In genomic region chr3:53463765-53464114, GRCm38 (mm10) we compare ENCODE assay signal across 8 mouse cellular contexts. TPM values are rescaled to one million over a fixed set of nuclear protein-coding genes. Genes with fewer than 3 reads are reported as not detected.
A peak's percentile ranks its signal among the peaks of the same experiment; 100 is the strongest.
DNase-seq lines count a peak whose midpoint lies in the region; ATAC-seq and TF ChIP-seq lines count a peak whose summit lies in the region.

No protein-coding gene starts in this region.

- H3K4me2 ChIP-seq in kidney, embryonic 14.5 days (replicated peaks; ENCODE audit: low read depth, low read length), result peak overlapping the region; percentile 80
- peak overlapping the region; percentile 62 for H3K4me2 ChIP-seq in hindbrain, embryonic 16.5 days (ENCODE audit: low read length)
- H3K4me2 ChIP-seq in midbrain, embryonic 15.5 days, result peak overlapping the region; percentile 84

- peaks cover 22% of the 10 kb centered on the region for H3K4me1 ChIP-seq in kidney, embryonic 14.5 days (ENCODE audit: control insufficient read depth, insufficient read depth, low read length)
- H3K4me1 ChIP-seq in hindbrain, embryonic 16.5 days (ENCODE audit: control insufficient read depth, insufficient read depth, low read depth, low read length), result peaks cover 30% of the 10 kb centered on the region
- H3K4me1 ChIP-seq in midbrain, embryonic 15.5 days, result peaks cover 49% of the 10 kb centered on the region

- WGBS in kidney, embryonic 14.5 days, result under 1% methylated on average over 35 of the region's 35 CpGs
- WGBS in hindbrain, embryonic 16.5 days, result under 1% methylated on average over 35 of the region's 35 CpGs
- WGBS in midbrain, embryonic 15.5 days, result under 1% methylated on average over 35 of the region's 35 CpGs

- no peaks in the 10 kb centered on the region for H3K27me3 ChIP-seq in kidney, embryonic 14.5 days (ENCODE audit: control insufficient read depth, insufficient read depth, low read length)
- H3K27me3 ChIP-seq in hindbrain, embryonic 16.5 days (replicated peaks; ENCODE audit: control insufficient read depth, insufficient read depth, low read length), result no peaks in the 10 kb centered on the region
- no peaks in the 10 kb centered on the region for H3K27me3 ChIP-seq in midbrain, embryonic 15.5 days (replicated peaks)

- TF ChIP-seq POLR2A in brain, embryonic 14.5 days (IDR thresholded peaks at IDR 0.05; ENCODE audit: borderline replicate concordance, extremely low read depth, insufficient read depth, insufficient read length, poor library complexity, severe bottlenecking), result peak; percentile 50; the same call in 1 of the 2 replicates

- no peak for TF ChIP-seq CTCF in brain, embryonic 14.5 days (IDR thresholded peaks at IDR 0.05; ENCODE audit: borderline replicate concordance, extremely low read depth, insufficient read depth, insufficient read length)

- no peak for DNase-seq in kidney, postnatal 14 days
- no peak for DNase-seq in brain, embryonic 14.5 days (ENCODE audit: low read depth)
- DNase-seq in cerebellum, postnatal 25 days, result no peak
- DNase-seq in urinary bladder, postnatal 36 days (ENCODE audit: low spot score in 2 of 2), result no peak
- DNase-seq in spleen, adult 18-20 months, result no peak

- peak; percentile 53 for ATAC-seq in kidney, embryonic 14.5 days (ENCODE audit: low FRiP score, low TSS enrichment)
- peak; percentile 67 for ATAC-seq in hindbrain, embryonic 16.5 days
- ATAC-seq in midbrain, embryonic 15.5 days (replicated peaks), result peak; percentile 81

- peaks cover 14% of the 10 kb centered on the region; the same call in 1 of the 2 replicates for H3K36me3 ChIP-seq in kidney, embryonic 14.5 days (ENCODE audit: control insufficient read depth, insufficient read depth, low read length)
- no peaks in the 10 kb centered on the region for H3K36me3 ChIP-seq in hindbrain, embryonic 16.5 days (ENCODE audit: control insufficient read depth, insufficient read depth, low read length)
- 0 out of 2 replicates have a peak, but pooled peaks cover 2% of the 10 kb centered on the region for H3K36me3 ChIP-seq in midbrain, embryonic 15.5 days (replicated peaks)

- no peaks in the 10 kb centered on the region for H3K9me3 ChIP-seq in kidney, embryonic 14.5 days (ENCODE audit: control insufficient read depth, low read length)
- H3K9me3 ChIP-seq in hindbrain, embryonic 16.5 days (ENCODE audit: control insufficient read depth, low read length), result no peaks in the 10 kb centered on the region
- H3K9me3 ChIP-seq in midbrain, embryonic 15.5 days, result no peaks in the 10 kb centered on the region

- peak overlapping the region; percentile 93 for H3K9ac ChIP-seq in kidney, embryonic 14.5 days (ENCODE audit: low read depth, low read length)
- H3K9ac ChIP-seq in hindbrain, embryonic 16.5 days (ENCODE audit: low read depth, low read length), result peak overlapping the region; percentile 86
- H3K9ac ChIP-seq in midbrain, embryonic 15.5 days, result peak overlapping the region; percentile 90

- H3K27ac ChIP-seq in kidney, embryonic 14.5 days (ENCODE audit: low read depth, low read length), result peak overlapping the region; percentile 80
- H3K27ac ChIP-seq in hindbrain, embryonic 16.5 days (ENCODE audit: low read depth, low read length), result peak overlapping the region; percentile 88
- H3K27ac ChIP-seq in midbrain, embryonic 15.5 days, result peak overlapping the region; percentile 93

- H3K4me3 ChIP-seq in kidney, embryonic 14.5 days (ENCODE audit: low read length), result peak overlapping the region; percentile 98
- peak overlapping the region; percentile 63 for H3K4me3 ChIP-seq in hindbrain, embryonic 16.5 days (ENCODE audit: low read length)
- peak overlapping the region; percentile 75 for H3K4me3 ChIP-seq in midbrain, embryonic 15.5 days

RNA-seq across cellular contexts. Expression of gene Proser1, which starts 0.3 kb away (rescaled TPM):
- 22.7 and 24.7 TPM in 2 replicates for polyA plus RNA-seq in kidney, embryonic 14.5 days (2014; fragmentation: Nextera tagmentation; extraction: Ambion mirVana)
- polyA plus RNA-seq in brain, embryonic 14.5 days (2012; rRNA removed), result 15.9 and 30.7 TPM in 2 replicates
- 13.5 and 16.1 TPM in 2 replicates for polyA plus RNA-seq in hindbrain, embryonic 16.5 days (2015; fragmentation: Nextera tagmentation; extraction: Ambion mirVana)
- polyA plus RNA-seq in midbrain, embryonic 15.5 days (2015; fragmentation: Nextera tagmentation; extraction: Ambion mirVana), result 22.9 and 23.2 TPM in 2 replicates

RNA-seq across cellular contexts. Expression of gene Nhlrc3, which starts 0.6 kb away (rescaled TPM):
- polyA plus RNA-seq in kidney, embryonic 14.5 days (2014; fragmentation: Nextera tagmentation; extraction: Ambion mirVana), result 6.5 and 10.1 TPM in 2 replicates
- polyA plus RNA-seq in brain, embryonic 14.5 days (2012; rRNA removed), result 8.9 and 12.2 TPM in 2 replicates
- 8.1 and 9.3 TPM in 2 replicates for polyA plus RNA-seq in hindbrain, embryonic 16.5 days (2015; fragmentation: Nextera tagmentation; extraction: Ambion mirVana)
- polyA plus RNA-seq in midbrain, embryonic 15.5 days (2015; fragmentation: Nextera tagmentation; extraction: Ambion mirVana), result 9.3 and 11.6 TPM in 2 replicates

RNA-seq across cellular contexts. Expression of gene Stoml3, which starts 24.7 kb away (rescaled TPM):
- 0.31 TPM in 1 of 2 replicates, not detected in the other for polyA plus RNA-seq in kidney, embryonic 14.5 days (2014; fragmentation: Nextera tagmentation; extraction: Ambion mirVana)
- polyA plus RNA-seq in brain, embryonic 14.5 days (2012; rRNA removed), result not detected in 2 replicates
- 0.09 TPM in 1 of 2 replicates, not detected in the other for polyA plus RNA-seq in hindbrain, embryonic 16.5 days (2015; fragmentation: Nextera tagmentation; extraction: Ambion mirVana)
- not detected in 2 replicates for polyA plus RNA-seq in midbrain, embryonic 15.5 days (2015; fragmentation: Nextera tagmentation; extraction: Ambion mirVana)
